Mouse (Mus musculus) naive thymus-derived CD4-positive, alpha-beta T cell, adult 2 months (primary cell): ENCODE data around the gene Gm20388.

Experiments used
- DNase-seq: peaks from one replicate; pipeline ENCODE4 v3.0.0-alpha.2; 2011; ENCODE audit warnings: low read depth

Gm20388 gene

DNA sequence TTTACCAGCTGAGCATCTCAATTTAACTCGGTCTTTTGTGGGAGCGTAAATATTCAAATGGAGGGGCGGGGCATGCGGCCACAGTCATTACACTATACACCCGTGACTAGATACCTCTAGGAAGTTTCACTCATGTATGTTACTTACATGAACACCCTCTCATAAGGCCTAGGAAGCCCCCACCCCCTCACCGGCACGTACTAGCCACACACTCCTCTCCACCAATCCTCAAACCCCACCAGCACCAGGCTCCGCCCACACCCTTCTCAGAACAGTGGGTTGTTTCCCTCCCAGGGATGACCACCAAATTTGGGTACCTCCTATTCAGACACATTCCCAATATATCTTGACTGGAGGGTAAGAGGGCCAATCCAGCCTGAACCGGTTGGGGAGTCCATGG is 696.8 kb downstream of the Gm20388 start:
- no peak for DNase-seq

DNA sequence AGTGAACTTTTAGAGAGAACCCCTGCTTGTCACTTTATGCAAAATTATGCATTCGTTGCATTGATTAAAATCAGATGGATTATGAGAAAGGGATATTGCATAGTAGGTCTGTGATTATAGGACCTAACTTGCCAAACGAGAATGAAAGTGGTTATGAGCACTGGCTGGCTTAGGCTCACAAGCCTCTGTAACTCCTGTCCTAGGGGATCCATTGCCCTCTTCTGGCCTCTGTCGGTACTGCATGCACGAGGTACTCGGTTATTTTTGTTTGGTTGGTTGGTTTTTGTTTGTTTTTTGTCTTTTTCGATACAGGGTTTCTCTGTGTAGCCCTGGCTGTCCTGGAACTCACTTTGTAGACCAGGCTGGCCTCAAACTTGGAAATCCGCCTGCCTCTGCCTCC is 697.2 kb downstream of the Gm20388 start:
- peak; percentile 81 for DNase-seq

DNA sequence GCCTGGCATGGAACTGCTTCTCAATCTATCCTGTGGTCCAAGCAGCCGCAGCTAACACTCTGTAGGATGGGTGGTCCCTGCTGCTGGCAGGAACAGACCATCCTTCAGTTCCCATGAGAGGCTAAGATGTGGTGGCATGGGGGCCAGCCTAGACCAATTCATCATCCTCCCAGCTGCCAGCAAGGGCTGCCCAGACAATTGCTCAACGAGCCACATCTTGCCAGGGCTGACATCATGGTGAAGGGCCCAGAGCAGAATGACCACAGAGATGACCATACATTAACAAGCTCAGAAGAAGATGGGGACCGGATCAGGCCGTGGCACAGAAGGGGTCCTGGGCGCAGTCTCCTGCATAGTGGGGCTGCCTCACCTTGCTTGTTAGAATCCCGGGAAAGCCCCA is 700.2 kb downstream of the Gm20388 start:
- no peak for DNase-seq

DNA sequence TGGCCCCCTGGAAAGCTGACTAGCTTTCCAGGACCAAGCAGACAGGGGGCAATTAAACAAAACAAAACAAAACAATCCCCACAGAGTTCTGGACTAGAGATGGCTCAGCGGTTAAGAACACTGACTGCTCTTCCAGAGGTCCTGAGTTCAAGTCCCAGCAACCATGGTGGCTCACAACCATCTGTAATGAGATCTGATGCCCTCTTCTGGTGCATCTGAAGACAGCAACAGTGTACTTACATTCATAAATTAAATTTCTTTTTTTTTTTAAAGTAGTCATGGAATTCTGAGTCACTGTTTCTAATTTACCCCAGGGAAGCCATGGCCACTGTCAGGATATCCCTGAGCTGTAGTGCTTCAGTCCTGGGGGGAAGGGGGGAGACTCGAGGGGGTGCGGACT is 703.9 kb downstream of the Gm20388 start:
- no peak for DNase-seq

DNA sequence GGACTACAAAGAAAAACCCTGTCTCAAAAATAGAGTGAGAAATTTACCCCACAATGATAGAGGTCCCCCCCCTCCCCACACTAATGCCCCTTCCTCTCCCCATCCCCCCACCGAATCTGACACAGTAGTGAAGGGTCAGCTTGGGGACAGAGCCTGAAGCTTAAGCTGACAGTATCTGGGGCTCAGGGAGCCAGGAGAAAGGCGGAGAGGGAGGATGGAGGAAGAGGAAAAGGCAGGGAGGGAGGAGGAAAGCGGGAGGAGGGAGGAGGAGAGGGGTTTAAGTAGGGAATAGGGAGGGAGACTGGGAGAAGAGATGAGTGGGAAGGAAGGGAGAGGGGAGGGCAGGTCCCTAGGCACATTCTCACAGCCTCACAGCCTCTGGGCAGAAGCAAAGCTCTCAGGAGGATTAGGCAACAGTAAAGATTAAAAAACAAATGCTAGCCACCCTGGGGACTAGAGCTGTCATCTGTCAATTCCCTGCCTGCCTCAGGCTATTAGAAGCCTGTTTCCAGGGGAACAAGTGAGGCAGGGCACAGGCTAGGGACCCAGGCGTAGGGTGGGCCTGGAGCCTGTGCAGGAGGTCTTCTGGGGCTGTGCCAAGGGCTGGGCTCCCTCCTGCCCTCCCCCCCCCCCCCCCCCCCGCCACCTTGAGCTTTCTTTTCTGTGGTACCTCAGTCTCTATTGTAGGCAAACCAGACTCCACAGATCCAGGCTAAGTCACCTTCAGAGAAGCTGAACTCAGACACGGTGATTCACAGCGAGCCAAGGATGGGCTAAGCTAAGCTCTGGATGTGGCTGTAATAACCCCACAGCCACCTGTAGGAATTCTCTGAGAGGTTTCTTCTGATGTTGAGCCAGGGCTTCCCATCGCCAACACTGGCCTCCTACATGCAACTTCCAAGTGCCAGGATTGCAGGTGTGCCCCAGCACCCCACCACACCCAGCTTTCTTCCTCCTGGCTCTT is 706.3 kb downstream of the Gm20388 start:
- no peak for DNase-seq

DNA sequence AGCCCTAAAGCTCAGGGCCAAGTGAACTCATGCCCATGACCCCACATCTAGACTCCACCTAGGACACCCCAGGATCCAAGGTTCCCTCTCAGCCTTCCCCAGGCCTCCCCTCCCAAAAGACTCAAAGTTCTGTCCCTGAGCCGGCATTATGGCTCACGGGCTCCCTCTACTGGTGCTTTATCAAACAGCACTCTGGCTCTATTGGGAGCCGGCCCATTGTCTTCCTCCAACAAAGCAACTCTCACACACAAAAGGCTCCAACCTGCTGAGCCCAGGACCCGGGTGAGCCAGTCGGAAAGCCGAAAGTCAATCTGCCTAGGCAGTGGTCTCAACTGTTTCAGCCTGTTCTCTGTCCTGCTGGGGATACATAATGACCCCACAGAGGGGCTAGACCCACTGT is 707.5 kb downstream of the Gm20388 start:
- DNase-seq = peak; percentile 83

DNA sequence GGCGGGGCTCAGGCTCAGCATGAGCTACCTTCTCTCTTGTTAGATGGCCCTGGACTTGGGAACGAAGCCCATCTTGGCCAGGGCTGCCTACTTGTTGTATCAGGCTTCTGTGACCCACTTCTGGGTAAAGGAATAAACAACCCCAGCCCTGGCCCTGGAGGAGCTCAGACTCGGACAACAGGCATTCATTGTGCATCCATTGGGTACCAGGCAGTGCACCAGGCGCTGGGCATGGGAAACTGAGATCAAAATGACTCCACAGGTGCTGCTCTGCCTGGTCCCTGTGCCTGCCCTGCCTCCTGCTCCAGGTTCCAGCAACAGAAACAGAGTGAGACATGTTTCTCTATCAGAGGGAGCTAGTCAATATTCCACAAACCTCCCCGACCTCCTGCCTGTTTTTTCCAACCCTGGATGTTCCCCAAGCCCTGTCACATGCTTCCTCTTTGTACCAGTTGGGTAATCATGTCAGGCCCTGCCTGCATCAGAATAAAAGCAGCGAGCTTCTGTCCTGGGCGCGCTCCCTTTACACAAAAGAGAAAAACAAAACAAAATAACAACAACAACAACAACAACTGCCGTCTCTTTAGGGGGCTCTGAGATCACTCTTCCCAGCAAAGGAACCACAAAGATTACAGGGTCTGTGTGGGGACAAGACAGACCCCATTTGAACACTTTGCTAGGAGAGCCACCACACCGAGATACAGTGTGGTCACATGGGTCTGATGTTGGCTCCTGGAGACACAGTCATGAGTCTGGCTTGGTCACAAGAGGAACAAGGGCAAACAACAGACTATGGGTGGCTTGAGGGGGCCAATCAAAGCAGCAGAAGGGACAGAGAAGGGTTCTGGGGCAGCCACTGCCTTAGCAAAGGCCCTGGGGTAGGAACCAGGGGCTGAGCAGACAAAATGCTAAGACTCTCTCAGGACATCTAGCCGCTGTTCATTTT is 708.9 kb downstream of the Gm20388 start:
- no peak for DNase-seq

DNA sequence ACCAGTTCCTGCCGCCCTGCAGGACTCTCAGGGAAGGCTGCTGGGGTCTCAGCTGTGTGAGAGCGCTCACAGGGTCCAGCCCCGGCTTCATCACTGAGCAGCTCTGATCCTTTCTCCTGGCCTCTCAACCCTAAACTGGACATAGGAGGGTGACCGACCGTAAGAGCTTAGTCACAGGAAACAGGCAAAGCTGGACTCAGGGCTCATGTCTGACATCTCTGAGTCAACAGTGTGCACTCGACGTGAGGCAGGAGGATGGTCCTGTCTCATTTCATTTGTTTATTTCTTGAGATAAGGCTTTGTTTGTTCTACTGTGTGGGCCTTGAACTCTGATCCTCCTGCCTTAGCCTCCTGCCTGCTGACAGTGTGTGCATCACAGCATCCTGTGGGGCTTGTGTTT is 709.8 kb downstream of the Gm20388 start:
- no peak for DNase-seq

DNA sequence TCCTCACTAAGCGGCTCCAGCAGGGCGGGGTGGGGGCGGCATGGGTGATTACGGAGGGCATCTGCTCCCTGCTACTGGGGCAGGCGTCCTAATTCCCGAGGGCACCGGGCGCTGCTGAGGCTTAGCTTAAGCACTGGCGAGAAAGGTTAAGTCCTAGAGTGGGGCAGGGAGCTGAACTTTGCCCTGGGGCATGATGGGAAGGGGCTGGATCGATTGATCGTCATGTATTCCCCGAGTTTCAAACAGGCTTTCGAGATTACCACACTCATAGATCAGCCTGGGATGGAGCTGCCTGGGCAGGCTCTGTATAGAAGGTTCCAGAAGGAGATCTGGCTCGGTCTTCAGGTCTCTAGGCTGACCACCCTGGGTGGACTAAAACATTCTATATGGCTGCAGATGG is 711.5 kb downstream of the Gm20388 start:
- DNase-seq = no peak

DNA sequence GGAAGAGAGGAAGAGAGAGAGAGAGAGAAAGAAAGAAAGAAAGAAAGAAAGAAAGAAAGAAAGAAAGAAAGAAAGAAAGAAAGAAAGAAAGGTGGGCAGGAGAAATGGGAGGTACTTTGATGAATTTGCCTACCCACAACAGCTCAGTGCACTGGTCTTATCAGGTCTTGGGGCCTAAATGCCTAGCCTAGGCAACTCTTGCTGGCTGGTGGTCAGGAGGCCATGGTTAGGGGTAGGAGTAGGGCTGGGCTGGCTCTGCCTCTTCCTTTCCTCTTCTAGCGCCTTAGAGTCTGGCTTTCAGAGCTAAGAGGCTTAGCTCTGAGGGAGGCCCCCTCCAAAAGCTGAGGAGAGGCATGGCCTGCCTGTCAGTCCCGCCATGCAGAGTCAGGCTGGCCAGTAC is 713.0 kb downstream of the Gm20388 start:
- no peak for DNase-seq

DNA sequence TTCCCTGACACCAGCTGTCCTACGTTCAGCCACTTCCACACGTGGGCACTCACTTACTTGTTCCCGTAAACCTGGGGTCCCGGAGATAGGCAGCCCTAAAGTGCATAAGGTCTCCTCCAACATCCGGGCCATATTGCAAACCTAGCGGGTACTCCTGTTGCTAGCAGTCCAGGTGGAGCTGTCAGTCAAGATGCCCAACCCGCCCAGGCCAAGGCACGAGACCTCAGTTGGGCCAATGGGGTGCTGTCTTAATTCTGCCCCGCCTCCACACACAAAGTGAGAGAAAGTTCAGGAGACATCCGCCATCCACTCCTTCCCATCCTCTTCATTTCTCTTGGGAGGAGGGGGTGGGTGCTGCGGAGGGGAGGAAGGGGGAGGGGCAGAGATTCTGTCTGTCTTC is 715.8 kb downstream of the Gm20388 start:
- no peak for DNase-seq

DNA sequence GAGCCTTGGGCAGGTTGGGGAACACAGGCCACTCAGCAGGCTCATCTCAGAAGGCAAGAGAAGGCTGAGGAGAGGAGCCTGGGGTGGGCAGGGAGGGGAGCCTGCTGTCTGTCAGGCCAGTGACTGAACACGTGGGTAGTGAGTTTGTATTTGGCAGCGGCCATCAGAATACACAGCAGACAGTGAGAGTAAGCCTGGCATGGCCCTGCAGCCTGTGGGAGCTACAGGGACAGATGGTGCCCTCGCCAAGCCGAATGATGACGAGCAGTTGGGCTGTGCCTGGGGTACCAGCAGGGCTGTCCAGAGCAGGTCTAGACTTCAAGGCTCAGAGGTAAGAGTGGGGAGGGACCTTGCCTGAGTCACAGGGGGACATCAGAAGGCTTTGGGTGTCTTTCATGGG is 716.7 kb downstream of the Gm20388 start:
- no peak for DNase-seq

DNA sequence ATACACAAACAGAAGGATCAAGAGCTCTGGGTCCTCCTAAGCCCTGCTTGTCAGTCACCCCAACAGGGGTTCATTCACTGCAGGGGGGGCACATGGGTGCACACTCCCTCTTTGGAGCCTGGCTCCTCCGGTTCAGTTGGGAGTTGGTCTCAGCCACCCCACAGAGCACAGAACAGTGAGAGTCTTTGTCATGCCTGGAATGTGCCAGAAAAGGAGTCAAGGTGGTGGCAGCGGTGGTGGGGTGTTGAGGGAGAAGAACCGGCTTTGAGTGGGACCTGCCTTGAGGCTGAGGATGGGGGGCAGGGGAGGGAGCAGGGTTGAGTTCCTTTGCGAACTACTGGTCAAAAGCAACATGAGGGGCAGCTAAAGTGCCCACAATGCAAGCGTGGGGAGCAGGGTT is 719.4 kb downstream of the Gm20388 start:
- no peak for DNase-seq

DNA sequence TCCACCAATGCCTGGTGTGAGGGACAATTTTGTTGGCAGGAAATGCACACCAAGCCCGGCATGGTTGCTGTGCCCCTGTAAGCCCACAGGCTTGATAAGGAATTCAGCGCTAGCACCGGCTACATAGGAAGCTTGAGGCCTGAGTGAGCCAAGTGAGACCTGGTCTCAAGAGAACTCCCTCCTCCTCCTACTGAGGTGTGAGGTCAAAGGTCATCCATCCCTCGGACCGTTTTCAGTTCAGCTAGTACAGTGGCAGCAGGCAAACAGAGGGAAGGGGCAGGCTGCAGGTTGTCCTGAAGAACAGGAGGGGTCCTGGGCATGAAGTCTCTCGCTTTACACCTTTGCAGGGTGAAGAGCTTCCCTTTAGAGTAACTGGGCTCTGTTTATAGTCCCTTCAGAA is 720.2 kb downstream of the Gm20388 start:
- DNase-seq = no peak

DNA sequence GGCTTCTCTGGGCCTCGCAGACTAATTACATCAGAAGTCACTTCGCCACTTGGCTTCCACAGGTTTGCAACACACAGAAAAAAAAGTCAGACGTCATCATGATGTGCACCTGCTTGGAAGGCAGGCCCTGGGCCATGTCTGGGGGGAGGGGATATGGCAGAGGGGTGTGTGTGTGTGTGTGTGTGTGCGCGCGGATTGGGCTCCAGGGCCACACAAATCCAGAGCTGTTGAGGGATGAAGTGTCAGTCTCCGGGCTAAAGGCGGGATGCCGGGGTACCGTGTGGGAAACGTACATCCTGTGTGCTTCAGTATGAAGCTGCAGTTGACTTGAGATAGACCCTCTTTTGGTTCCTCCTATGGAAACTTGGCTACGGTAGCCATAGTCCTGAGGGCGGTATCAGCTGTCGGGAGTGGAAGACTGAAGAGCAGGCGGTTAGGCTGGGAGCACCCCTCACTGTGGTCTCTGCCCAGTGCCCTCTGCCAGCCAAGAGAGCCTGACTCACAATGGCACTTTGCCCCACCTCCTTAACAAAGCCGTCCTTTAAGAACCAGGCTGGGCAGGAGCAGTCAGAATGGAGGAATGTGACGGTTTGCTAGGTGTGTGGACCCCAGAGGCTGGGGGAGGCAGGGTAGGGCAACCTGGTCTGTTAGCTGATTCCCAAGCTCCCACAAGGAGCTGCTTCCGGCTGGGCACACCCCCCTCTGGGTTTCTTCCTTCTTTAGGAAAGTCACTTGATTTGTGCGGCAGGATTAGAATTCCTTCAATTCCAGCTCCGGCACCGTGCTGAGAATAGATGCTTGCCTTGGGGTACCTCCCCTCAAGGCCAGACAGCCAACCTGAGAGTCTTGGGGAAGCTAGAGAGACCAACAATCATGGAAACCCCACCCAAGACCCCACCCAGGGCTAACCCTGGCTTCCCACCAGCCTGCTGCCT is 721.1 kb downstream of the Gm20388 start:
- DNase-seq = no peak

DNA sequence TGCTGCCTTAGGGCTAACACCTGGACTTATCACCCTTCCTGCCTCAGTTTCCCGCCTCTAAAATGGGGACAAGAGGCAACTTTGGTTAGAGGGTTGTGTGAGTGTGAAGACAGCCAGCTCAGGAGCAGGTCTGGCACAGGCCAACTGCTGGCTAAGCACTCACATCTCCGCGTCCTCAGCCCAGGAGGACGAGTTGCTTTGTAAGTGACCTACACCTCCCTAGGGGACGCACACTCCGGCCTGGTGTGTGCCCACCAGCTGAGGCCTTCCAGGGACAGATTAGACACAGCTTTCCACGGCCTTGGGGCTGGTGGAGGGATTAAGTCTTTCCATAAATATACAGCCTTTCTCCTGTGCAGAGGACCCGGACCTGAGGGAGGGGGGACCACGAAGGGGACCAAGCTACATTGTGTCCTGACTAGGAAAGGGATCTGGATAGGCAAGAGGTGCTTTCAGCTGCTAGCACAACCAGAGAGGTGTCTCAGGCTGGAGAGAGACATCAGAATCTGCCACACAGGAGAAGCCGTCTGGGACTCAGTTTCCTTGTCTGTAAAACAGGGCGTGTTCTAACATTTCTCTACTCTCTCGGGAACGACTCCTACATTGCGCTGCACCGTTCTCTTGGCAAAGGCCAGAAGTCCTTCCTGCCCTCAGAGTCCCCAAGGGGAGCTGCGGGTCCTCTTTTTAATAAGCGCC is 722.5 kb downstream of the Gm20388 start:
- DNase-seq = no peak

DNA sequence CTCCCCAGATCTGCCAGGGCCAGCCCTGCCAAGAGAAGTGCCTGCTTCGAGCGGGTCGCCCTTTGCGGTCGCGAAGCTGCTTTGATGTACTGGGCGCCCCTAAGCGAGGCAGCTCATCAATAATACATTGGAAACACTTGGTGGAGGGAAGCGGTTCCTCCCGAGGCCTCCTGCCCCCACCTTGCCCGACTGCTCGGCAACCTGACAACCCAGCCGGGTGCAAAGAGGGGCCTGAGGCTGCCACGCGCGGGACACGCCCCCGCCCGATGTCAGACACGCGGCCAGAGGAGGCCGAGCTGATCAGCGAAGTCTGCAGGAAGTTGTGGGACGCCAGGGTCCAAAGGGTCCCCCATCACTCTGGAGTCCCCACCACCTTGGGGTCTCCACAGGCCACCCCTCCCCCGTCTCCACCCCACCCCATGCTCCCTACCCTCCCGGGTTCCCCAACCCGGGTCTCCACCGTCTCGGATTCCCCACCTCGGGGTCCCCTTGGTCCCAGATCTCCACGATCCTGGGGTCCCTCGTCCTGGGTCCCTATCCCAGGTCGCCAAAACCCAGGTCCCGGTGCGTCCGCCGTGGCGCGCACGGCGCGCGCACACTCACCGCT is 723.1 kb downstream of the Gm20388 start:
- peak; percentile 13 for DNase-seq

DNA sequence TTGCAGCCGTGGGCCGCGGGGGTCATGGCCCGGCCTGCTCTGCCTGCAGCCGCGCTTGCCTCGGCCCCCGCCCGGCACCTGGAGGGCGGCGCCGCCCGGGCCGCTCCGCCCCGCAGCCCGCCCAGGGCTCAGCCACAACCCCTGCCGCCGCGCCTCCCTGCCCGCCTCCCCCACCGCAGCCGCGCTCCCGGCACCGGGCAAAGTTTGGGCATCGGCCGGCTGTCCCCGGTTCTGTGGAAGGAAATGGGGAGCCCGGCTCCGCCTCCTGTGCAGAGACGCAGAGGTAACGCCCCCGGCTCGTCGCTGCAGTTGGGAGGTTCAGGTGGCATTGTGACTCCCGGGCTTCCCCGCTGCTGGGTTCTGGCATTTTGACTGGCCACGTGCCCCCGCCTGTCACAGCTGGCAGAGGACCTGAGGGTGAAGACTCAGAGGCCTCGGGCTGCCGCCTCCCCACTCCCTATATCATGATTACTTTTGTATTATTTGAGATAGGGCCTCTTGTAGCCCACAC is 723.7 kb downstream of the Gm20388 start:
- DNase-seq = peak; percentile 61

DNA sequence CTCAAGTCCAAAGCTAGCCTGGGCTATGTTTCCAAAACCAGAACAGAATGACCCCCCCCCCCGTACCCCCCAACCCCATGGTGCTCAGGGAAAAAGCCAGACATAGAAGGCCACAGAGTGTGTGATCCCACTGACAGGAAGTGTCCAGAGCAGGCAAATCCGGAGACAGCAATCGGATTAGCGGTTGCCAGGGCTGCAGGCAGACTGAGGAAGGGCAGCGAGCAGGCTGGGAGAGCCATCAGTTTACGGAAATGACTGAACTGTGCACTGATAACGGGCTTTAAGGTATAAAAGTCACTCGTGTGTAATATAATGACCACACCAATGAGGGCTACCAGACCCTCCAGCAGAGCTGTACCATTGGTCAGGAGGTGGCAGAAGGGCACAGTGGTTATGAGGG is 730.6 kb downstream of the Gm20388 start:
- DNase-seq = no peak

DNA sequence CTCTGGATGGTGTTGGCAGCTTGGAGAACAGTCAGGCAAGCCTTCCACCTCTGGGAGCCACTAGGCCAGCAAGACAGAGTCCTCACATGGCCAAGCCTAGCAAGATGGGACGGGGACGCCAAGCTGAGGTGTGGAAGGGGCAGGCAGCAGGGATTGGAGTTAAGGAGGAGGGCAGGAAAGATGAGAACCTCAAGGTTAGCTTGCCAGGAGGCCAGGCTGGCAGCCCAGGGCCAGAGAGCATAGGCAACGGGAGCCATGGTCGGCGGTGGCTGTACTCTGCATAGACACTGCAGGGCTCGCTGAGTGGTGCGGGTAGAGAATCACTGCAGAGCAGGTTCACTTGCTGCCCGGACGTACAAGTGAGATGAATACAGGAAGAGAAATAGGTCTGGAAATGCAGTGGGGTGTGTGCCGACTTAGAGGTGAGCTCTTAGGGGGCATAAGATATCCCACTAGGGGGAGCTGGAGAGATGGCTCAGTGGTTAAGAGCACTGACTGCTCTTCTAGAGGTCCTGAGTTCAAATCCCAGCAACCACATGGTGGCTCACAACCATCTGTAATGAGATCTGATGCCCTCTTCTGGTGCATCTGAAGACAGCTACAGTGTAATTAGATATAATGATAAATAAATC is 731.5 kb downstream of the Gm20388 start:
- no peak for DNase-seq
